Mouse (Mus musculus) C2C12 (cell line): ENCODE data around the gene Gng8. TPM values are rescaled to one million over a fixed set of nuclear protein-coding genes. Genes with fewer than 3 reads are reported as not detected.

Experiments
- H3K27me3 ChIP-seq: one replicate; pipeline ENCODE4 v1.6.1; 2011; ENCODE audit not compliant: control insufficient read depth, insufficient read depth, insufficient read length
- H3K36me3 ChIP-seq: one replicate; pipeline ENCODE4 v1.6.1; 2011; ENCODE audit not compliant: control insufficient read depth, insufficient read depth
- H3K4me3 ChIP-seq: one replicate; pipeline ENCODE4 v1.5.1; 2011; ENCODE audit warnings: mild to moderate bottlenecking, control low read depth; ENCODE audit not compliant: poor library complexity, insufficient read depth, severe bottlenecking
- H3K79me2 ChIP-seq: one replicate; pipeline ENCODE4 v1.6.1; 2011; ENCODE audit not compliant: control insufficient read depth, insufficient read depth
- H3K79me3 ChIP-seq: one replicate; pipeline ENCODE4 v1.6.1; 2011; ENCODE audit warnings: low read depth, control low read depth
- H3ac ChIP-seq: one replicate; pipeline ENCODE3; 2011; ENCODE audit warnings: low read depth; ENCODE audit not compliant: control insufficient read depth, insufficient read length
- CEBPB ChIP-seq: IDR thresholded peaks from one replicate; pipeline ENCODE4 v1.6.1; 2011; ENCODE audit warnings: low read depth, mild to moderate bottlenecking, control low read depth, moderate library complexity
- CTCF ChIP-seq: IDR thresholded peaks from one replicate; pipeline ENCODE4 v1.5.1; 2011; ENCODE audit not compliant: control insufficient read depth, insufficient read depth, insufficient read length
- FOSL1 ChIP-seq: IDR thresholded peaks from one replicate; pipeline ENCODE4 v1.8.0; 2011; ENCODE audit warnings: mild to moderate bottlenecking, low read length; ENCODE audit not compliant: poor library complexity, insufficient read depth, severe bottlenecking
- MAX ChIP-seq: IDR thresholded peaks from one replicate; pipeline ENCODE4 v1.6.1; 2011; ENCODE audit warnings: mild to moderate bottlenecking, control low read depth
- MYOD1 ChIP-seq: IDR thresholded peaks from one replicate; pipeline ENCODE4 v1.6.1; 2011; ENCODE audit warnings: low read depth; ENCODE audit not compliant: control insufficient read depth, insufficient read length
- MYOG ChIP-seq: IDR thresholded peaks from one replicate; pipeline ENCODE4 v1.6.1; 2011; ENCODE audit not compliant: control insufficient read depth, insufficient read length; ENCODE audit errors: extremely low read depth
- USF1 ChIP-seq: IDR thresholded peaks from one replicate; pipeline ENCODE4 v1.6.1; 2011; ENCODE audit warnings: low read depth, mild to moderate bottlenecking, control low read depth, moderate library complexity
- polyA plus RNA-seq: library from polyadenylated mRNA; unstranded; fragments of >200 nt; fragmentation: generic; extraction: Trizol; gene quantifications from one replicate; pipeline ENCODE4 v1.2.1, GENCODE M21; 2012; ENCODE audit warnings: missing spikeins

Gene Gng8
- polyA plus RNA-seq, 1 experiment, result 2.6 TPM

GRCm38 (mm10) chr7:16885271-16885776, 6.3 kb upstream of the Gng8 start:
- Histone ChIP-seq H3K79me3 (no peaks in the 10 kb centered on the region), H3K27me3 (no peaks in the 10 kb centered on the region), H3K36me3 (no peaks in the 10 kb centered on the region), H3K4me3 (no peak overlapping the region), H3K79me2 (no peaks in the 10 kb centered on the region), H3ac (no peak overlapping the region)
- no peak for TF ChIP-seq USF1
- TF ChIP-seq MAX, result no peak
- no peak for TF ChIP-seq FOSL1
- no peak for TF ChIP-seq CEBPB
- TF ChIP-seq MYOD1, result no peak
- TF ChIP-seq MYOG, result no peak
- TF ChIP-seq CTCF, result no peak

DNA sequence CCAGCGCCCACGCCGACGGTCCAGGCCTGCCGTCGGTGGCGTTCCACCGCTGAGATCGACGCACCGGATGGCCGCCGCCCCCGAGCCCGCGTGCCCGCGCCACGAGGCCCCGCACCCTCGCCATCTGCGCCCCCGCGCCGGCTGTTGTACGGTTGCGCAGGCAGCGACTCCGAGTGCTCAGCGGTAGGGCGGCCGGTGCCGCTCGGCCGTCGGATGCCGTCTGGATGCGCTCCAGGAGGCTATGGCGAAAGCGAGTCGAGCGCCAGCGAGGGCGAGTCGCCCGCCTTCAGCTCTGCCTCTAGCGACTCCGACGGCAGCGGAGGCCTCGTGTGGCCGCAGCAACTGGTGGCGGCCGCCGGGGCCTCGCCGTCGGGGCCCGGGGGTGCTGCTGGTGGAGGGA, 5.7 kb upstream of the Gng8 start:
- Histone ChIP-seq H3K27me3 (no peaks in the 10 kb centered on the region), H3K4me3 (no peak overlapping the region), H3K79me3 (no peaks in the 10 kb centered on the region), H3K36me3 (no peaks in the 10 kb centered on the region), H3ac (no peak overlapping the region), H3K79me2 (no peaks in the 10 kb centered on the region)
- TF ChIP-seq USF1, result no peak
- TF ChIP-seq MAX, result no peak
- TF ChIP-seq FOSL1, result no peak
- no peak for TF ChIP-seq MYOG
- TF ChIP-seq MYOD1, result no peak
- TF ChIP-seq CTCF, result no peak
- TF ChIP-seq CEBPB, result no peak

GRCm38 (mm10) chr7:16890536-16890935, 1.1 kb upstream of the Gng8 start:
- Histone ChIP-seq H3K36me3 (no peaks in the 10 kb centered on the region), H3K27me3 (no peaks in the 10 kb centered on the region)

GRCm38 (mm10) chr7:16890944-16891343, 642 bp upstream of the Gng8 start:
- TF ChIP-seq USF1, result no peak

More at GRCm38 (mm10) chr7:16890536-16890935, 1.1 kb upstream of the Gng8 start:
- TF ChIP-seq FOSL1 (no peak), CTCF (no peak), MYOG (no peak), CEBPB (no peak), USF1 (no peak), MYOD1 (no peak), MAX (no peak)
- H3K4me3 ChIP-seq, result no peak overlapping the region
- no peaks in the 10 kb centered on the region for H3K79me2 ChIP-seq
- no peak overlapping the region for H3ac ChIP-seq
- no peaks in the 10 kb centered on the region for H3K79me3 ChIP-seq

DNA sequence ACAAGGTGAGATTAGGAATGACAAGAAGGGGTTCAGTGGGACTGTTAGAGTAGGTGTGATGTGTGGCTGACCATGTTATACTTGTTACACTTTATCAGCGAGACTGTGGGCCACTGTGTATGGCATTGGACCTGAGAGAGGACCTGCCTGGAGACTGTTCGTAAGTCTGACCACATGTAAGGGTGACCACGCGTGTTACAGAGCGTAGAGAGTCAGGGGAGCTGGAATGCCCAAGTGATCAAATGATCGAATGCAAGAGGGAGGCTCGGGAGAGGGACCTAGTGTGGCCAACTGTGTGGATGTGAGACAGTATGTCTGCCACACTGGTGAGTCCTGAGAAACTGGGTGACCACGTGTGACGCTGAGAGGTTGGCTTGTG, 755 bp downstream of the Gng8 start:
- no peaks in the 10 kb centered on the region for H3K36me3 ChIP-seq
- no peaks in the 10 kb centered on the region for H3K27me3 ChIP-seq
- H3ac ChIP-seq, result peak overlapping the region; percentile 27
- H3K79me2 ChIP-seq, result no peaks in the 10 kb centered on the region
- H3K4me3 ChIP-seq, result no peak overlapping the region
- H3K79me3 ChIP-seq, result no peaks in the 10 kb centered on the region
- TF ChIP-seq FOSL1 (no peak), MYOG (no peak), CTCF (no peak), MYOD1 (no peak), CEBPB (no peak), MAX (no peak), USF1 (no peak)

More at GRCm38 (mm10) chr7:16890944-16891343, 642 bp upstream of the Gng8 start:
- no peaks in the 10 kb centered on the region for H3K79me2 ChIP-seq
- H3ac ChIP-seq, result no peak overlapping the region
- no peaks in the 10 kb centered on the region for H3K79me3 ChIP-seq
- no peaks in the 10 kb centered on the region for H3K27me3 ChIP-seq
- no peaks in the 10 kb centered on the region for H3K36me3 ChIP-seq
- no peak overlapping the region for H3K4me3 ChIP-seq

DNA sequence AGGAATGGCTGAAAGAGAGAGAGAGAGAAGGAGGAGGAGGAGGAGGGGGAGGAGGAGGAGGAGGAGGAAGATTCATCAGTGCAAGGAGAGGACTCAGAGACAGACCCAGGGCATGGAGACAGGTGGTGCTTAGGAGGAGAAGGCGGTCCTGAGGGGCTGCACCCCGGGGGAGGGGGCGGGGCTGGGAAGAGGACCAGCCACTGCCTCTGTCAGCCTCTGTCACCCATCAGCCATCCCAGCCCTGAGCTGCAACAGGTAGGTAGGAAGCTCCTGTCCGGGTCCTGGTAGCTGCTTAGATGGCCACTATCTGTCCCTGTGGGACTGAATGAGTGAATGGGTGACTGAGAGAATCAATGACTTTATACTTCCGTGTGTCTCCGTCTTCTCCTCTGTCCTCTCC, 2.0 kb downstream of the Gng8 start:
- TF ChIP-seq FOSL1 (no peak), USF1 (no peak), CEBPB (no peak), CTCF (no peak), MYOD1 (no peak), MYOG (no peak), MAX (no peak)
- no peaks in the 10 kb centered on the region for H3K79me3 ChIP-seq
- H3K79me2 ChIP-seq, result no peaks in the 10 kb centered on the region
- no peak overlapping the region for H3ac ChIP-seq
- H3K4me3 ChIP-seq, result no peak overlapping the region
- H3K36me3 ChIP-seq, result no peaks in the 10 kb centered on the region
- H3K27me3 ChIP-seq, result no peaks in the 10 kb centered on the region
